Mouse (Mus musculus): ENCODE measurements around the gene Dpm3.

- no peak for TF ChIP-seq POLR2A (IDR thresholded peaks at IDR 0.05; ENCODE audit: low read depth, low read length)
- TF ChIP-seq CTCF (IDR thresholded peaks at IDR 0.05; ENCODE audit: extremely low read depth, insufficient read length, insufficient replicate concordance, low read depth, low read length): no peak
These were observed 16.9 kb downstream of the Dpm3 start for GRCm38 (mm10) chr3:89276061-89276460.

All from small intestine, adult 2 months (tissue).